Mouse (Mus musculus): ENCODE measurements around the gene Gpc6.

DNA sequence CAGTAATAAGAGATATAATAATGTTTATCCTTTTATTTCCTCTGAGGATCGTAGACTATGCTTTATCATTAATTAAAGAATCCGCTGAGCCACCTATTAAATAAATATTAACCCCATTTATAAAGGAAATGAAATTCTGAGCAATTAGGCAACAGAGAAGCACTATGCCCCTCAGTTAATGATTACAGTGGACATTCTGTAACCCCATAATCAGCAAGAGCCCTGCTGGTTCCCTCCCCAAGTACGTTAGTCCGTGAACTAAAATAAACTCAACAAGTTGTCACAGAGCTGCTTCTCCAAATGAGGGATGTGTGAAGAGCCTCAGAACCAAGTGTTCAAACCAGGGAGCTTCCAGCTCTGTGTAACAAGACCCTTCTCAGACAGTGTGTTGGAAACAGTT lies 892.1 kb downstream of the Gpc6 start:
- TF ChIP-seq MAZ (IDR thresholded peaks at IDR 0.05; ENCODE audit: low read depth, low read length) (no peak), CTCF (conservative IDR thresholded peaks at IDR 0.05 in 1 of 2, IDR thresholded peaks at IDR 0.05 in 1 of 2; ENCODE audit: low read depth in 2 of 2, low read length in 2 of 2) (no peak), JUND (conservative IDR thresholded peaks at IDR 0.05; ENCODE audit: low read depth, low read length) (no peak), GABPA (IDR thresholded peaks at IDR 0.05; ENCODE audit: insufficient replicate concordance, low read depth, low read length) (no peak), POLR2A (IDR thresholded peaks at IDR 0.05; ENCODE audit: low read depth, low read length) (no peak), EP300 (IDR thresholded peaks at IDR 0.05; ENCODE audit: low read length) (no peak)

Data from CH12.LX (cell line).